Mouse (Mus musculus) lung, embryonic 15.5 days (tissue): ENCODE results near the gene Chst1. TPM values are rescaled to one million over a fixed set of nuclear protein-coding genes. Genes with fewer than 3 reads are reported as not detected.

Experiments
- ATAC-seq: fragments of 200-750 bp; cut with Nextera tagmentation; 2 replicates; pipeline ENCODE4 v1.8.0; 2017; ENCODE audit warnings: moderate number of reproducible peaks, borderline replicate concordance; ENCODE audit not compliant: low FRiP score, low TSS enrichment; ENCODE audit errors: extremely low read depth
- H3K27ac ChIP-seq: fragments of 300-500 bp; sonication (generic); 2 replicates; pipeline ENCODE4 v1.5.1; 2015; ENCODE audit warnings: moderate library complexity, mild to moderate bottlenecking, inconsistent platforms
- H3K27me3 ChIP-seq: fragments of 300-500 bp; sonication (generic); 2 replicates; pipeline ENCODE4 v1.6.1; 2015; ENCODE audit warnings: inconsistent platforms
- H3K36me3 ChIP-seq: fragments of 300-500 bp; sonication (generic); 2 replicates; pipeline ENCODE4 v1.6.1; 2015; ENCODE audit warnings: inconsistent platforms
- H3K4me1 ChIP-seq: fragments of 300-500 bp; sonication (generic); 2 replicates; pipeline ENCODE4 v1.6.1; 2015; ENCODE audit warnings: inconsistent platforms
- H3K4me2 ChIP-seq: fragments of 300-500 bp; sonication (generic); 2 replicates; pipeline ENCODE4 v1.6.1; 2015; ENCODE audit warnings: inconsistent platforms, mild to moderate bottlenecking, moderate library complexity
- H3K4me3 ChIP-seq: fragments of 300-500 bp; sonication (generic); 2 replicates; pipeline ENCODE4 v1.5.1; 2015; ENCODE audit warnings: mild to moderate bottlenecking, inconsistent platforms
- H3K9ac ChIP-seq: fragments of 300-500 bp; sonication (generic); 2 replicates; pipeline ENCODE4 v1.6.1; 2015; ENCODE audit warnings: inconsistent platforms
- H3K9me3 ChIP-seq: fragments of 300-500 bp; sonication (generic); 2 replicates; pipeline ENCODE4 v1.6.1; 2016; ENCODE audit warnings: inconsistent platforms
- WGBS: fragments of 180-500 bp; shearing (Covaris S2); methylation state at CpG from one replicate; pipeline ENCODE4 v1.1.7; 2015; 5-methylcytosine and 5-hydroxymethylcytosine counted together
- polyA plus RNA-seq: library from polyadenylated mRNA; unstranded; fragments of >200 nt; fragmentation: Nextera tagmentation; extraction: Ambion mirVana; gene quantifications from 2 replicates; pipeline ENCODE4 v1.2.1, GENCODE M21; 2015

The Chst1 gene
- polyA plus RNA-seq, 1 experiment from 2014 or later = 2.0 TPM

GRCm38 (mm10) chr2:92600348-92600670, 802 bp downstream of the Chst1 start:
- ATAC-seq = no peak
- Histone ChIP-seq H3K9ac (peak overlapping the region; percentile 43), H3K27me3 (peaks cover 60% of the 10 kb centered on the region), H3K4me2 (peak overlapping the region; percentile 100), H3K4me1 (peaks cover 13% of the 10 kb centered on the region), H3K27ac (no peak overlapping the region), H3K9me3 (no peaks in the 10 kb centered on the region), H3K36me3 (no peaks in the 10 kb centered on the region), H3K4me3 (peak overlapping the region; percentile 62)
- 1% methylated on average over 17 of the region's 17 CpGs for WGBS

- Histone ChIP-seq H3K4me2 (peak overlapping the region; percentile 100; the same call in 1 of the 2 replicates), H3K36me3 (no peaks in the 10 kb centered on the region), H3K9me3 (no peaks in the 10 kb centered on the region), H3K27me3 (peaks cover 57% of the 10 kb centered on the region), H3K4me1 (peaks cover 13% of the 10 kb centered on the region), H3K4me3 (no peak overlapping the region), H3K9ac (no peak overlapping the region), H3K27ac (no peak overlapping the region)
- ATAC-seq = no peak
- WGBS = 59% methylated on average over 4 of the region's 4 CpGs
Measured at GRCm38 (mm10) chr2:92601246-92601645, 1.7 kb downstream of the Chst1 start.

DNA sequence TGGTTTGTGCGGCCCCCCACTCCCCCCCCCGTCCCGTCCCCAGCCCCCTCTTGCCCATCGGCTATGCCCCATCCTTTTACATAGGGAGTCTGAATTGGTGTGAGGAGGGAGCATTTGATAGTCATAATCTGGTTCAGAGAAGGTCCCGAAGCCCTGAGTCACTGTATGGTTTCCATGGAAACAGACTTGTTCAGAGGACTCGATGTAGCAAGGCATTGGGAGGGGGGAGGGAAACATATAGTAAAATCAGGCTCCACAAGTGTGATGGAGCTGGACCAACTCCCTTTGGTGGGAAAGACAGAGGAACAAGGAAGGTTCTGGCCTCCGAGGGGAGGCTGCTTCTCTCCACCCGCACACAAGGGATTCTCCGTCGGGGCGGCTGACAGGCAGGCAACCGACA, 2.6 kb downstream of the Chst1 start:
- ATAC-seq = no peak
- Histone ChIP-seq H3K4me1 (peaks cover 13% of the 10 kb centered on the region), H3K9me3 (no peaks in the 10 kb centered on the region), H3K36me3 (no peaks in the 10 kb centered on the region), H3K4me2 (no peak overlapping the region), H3K27ac (no peak overlapping the region), H3K27me3 (peaks cover 51% of the 10 kb centered on the region), H3K4me3 (no peak overlapping the region), H3K9ac (no peak overlapping the region)
- 23% methylated on average over 12 of the region's 12 CpGs for WGBS

DNA sequence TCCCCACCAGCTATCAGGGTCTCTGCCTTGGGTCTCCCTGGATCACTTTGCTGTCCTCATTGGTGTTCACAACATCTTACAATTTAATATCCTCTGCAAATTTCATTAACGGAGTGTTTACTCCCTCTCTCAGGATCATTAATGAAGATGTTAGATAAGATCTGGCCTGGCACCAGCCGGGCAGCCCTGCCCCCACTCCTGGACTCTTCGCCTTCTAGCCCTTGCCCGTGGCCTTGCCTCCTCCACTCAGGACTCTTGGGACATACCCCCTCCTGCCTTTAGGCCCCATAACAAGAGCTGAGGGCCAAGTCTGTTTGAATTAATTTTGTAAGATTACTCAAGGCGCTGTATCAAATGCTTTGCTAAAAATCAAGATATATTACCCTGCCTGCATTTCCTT, 4.1 kb downstream of the Chst1 start:
- Histone ChIP-seq H3K36me3 (no peaks in the 10 kb centered on the region), H3K27me3 (peaks cover 40% of the 10 kb centered on the region), H3K4me1 (peaks cover 13% of the 10 kb centered on the region), H3K9ac (no peak overlapping the region), H3K4me2 (no peak overlapping the region), H3K27ac (no peak overlapping the region), H3K4me3 (no peak overlapping the region), H3K9me3 (no peaks in the 10 kb centered on the region)
- no peak for ATAC-seq
- 71% methylated on average over 5 of the region's 5 CpGs for WGBS

- H3K4me1 ChIP-seq = peaks cover 10% of the 10 kb centered on the region
- 76% methylated on average over 5 of the region's 5 CpGs for WGBS
Measured at GRCm38 (mm10) chr2:92604565-92604964, 5.1 kb downstream of the Chst1 start.

DNA sequence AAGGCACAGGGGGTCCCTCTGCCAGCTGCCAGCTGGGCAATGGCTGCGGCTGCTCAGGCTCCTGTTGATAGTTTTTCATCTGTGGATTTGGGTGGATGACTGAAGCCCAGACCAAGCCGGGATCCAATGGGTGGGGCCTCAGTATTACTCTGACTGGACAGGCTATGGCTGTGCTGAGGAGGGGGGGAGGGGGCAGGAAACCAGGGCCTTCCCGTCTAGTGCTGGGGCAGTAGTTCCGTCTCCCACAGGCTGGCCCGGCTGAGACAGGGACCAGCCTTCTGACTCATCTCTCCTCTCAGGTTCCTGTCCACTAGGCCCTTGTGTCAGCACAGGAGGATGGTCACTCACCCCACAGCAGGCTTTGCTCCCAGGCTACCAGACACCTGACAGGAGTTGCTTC, 6.5 kb downstream of the Chst1 start:
- Histone ChIP-seq H3K9ac (no peak overlapping the region), H3K9me3 (no peaks in the 10 kb centered on the region), H3K4me1 (no peaks in the 10 kb centered on the region), H3K36me3 (no peaks in the 10 kb centered on the region), H3K4me2 (no peak overlapping the region), H3K4me3 (no peak overlapping the region), H3K27ac (no peak overlapping the region), H3K27me3 (peaks cover 22% of the 10 kb centered on the region)
- no peak for ATAC-seq
- 39% methylated on average over 5 of the region's 5 CpGs for WGBS

More at GRCm38 (mm10) chr2:92604565-92604964, 5.1 kb downstream of the Chst1 start:
- H3K9me3 ChIP-seq = no peaks in the 10 kb centered on the region
- H3K27ac ChIP-seq = no peak overlapping the region
- H3K9ac ChIP-seq = no peak overlapping the region
- no peaks in the 10 kb centered on the region for H3K36me3 ChIP-seq
- ATAC-seq = no peak
- no peak overlapping the region for H3K4me2 ChIP-seq
- H3K4me3 ChIP-seq = no peak overlapping the region
- peaks cover 34% of the 10 kb centered on the region for H3K27me3 ChIP-seq

- H3K9ac ChIP-seq = no peak overlapping the region
- no peaks in the 10 kb centered on the region for H3K36me3 ChIP-seq
- peaks cover 10% of the 10 kb centered on the region for H3K27me3 ChIP-seq
- 39% methylated on average over 6 of the region's 6 CpGs for WGBS
- H3K4me3 ChIP-seq = no peak overlapping the region
- H3K9me3 ChIP-seq = no peaks in the 10 kb centered on the region
- no peaks in the 10 kb centered on the region for H3K4me1 ChIP-seq
- ATAC-seq = no peak
- H3K4me2 ChIP-seq = no peak overlapping the region
- H3K27ac ChIP-seq = no peak overlapping the region
Measured at GRCm38 (mm10) chr2:92607153-92607552, 7.6 kb downstream of the Chst1 start.

DNA sequence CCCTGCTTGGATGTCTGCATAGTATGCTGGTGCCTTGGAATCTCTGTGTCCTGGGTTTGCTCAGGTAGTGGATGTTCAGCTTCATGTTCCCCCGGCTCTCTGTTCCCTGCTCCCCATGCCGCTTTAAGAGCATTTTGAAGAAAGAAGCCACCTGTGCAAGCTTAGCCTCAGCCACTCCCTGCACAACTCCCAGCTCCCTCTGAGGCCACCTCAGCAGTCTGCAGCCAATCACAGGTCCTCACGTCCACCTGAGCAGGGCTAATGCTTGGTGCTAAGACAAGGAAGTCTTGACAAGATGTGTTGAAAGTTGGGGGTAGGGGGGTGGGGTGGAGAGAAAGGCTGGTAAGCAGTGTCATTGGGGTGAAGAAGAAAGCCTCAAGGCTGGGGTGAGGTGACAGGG, 8.1 kb downstream of the Chst1 start:
- Histone ChIP-seq H3K27ac (no peak overlapping the region), H3K4me1 (no peaks in the 10 kb centered on the region), H3K27me3 (peaks cover 6% of the 10 kb centered on the region; the same call in 1 of the 2 replicates), H3K36me3 (no peaks in the 10 kb centered on the region), H3K9me3 (no peaks in the 10 kb centered on the region), H3K9ac (no peak overlapping the region), H3K4me2 (no peak overlapping the region), H3K4me3 (no peak overlapping the region)
- no peak for ATAC-seq
- 54% methylated on average over 3 of the region's 3 CpGs for WGBS

DNA sequence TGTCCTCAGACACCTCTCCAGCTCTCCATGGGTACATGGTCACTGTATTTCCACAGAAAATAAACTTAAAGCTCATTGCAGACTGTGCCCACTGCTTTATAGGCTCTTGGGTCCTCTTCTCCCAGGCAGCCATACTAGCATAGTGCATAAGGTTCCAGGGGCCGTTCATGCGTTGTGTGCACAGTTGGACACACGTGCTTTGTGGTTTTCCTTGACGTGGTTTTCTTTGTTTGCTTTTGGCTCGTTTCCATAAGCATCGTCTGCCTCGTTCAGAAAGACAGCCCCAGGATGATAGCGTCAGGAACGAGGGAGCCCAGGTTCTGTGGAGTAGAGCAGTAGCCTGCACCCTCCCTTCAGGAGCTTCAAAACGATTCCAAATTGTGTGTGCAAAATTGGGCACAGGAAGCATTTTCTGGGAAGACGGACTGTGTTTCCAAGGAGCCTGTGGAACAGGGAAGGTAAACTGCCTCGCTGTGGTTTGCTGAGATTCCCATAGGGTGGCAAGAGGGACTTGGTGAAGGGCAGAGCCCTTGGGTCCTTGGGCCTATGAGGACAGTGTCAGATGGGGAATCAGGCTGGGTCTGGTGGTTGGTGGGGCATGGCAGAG, 8.6 kb downstream of the Chst1 start:
- H3K9ac ChIP-seq = no peak overlapping the region
- H3K4me3 ChIP-seq = no peak overlapping the region
- H3K4me1 ChIP-seq = no peaks in the 10 kb centered on the region
- no peaks in the 10 kb centered on the region for H3K9me3 ChIP-seq
- ATAC-seq = no peak
- peaks cover under 1% of the 10 kb centered on the region; the same call in 1 of the 2 replicates for H3K27me3 ChIP-seq
- H3K36me3 ChIP-seq = no peaks in the 10 kb centered on the region
- WGBS = 41% methylated on average over 12 of the region's 12 CpGs
- no peak overlapping the region for H3K4me2 ChIP-seq
- no peak overlapping the region for H3K27ac ChIP-seq

GRCm38 (mm10) chr2:92608810-92609581, 9.5 kb downstream of the Chst1 start:
- Histone ChIP-seq H3K4me2 (no peak overlapping the region), H3K36me3 (no peaks in the 10 kb centered on the region), H3K9me3 (no peaks in the 10 kb centered on the region), H3K27me3 (no peaks in the 10 kb centered on the region; the same call in 1 of the 2 replicates), H3K27ac (no peak overlapping the region), H3K4me1 (no peaks in the 10 kb centered on the region), H3K4me3 (no peak overlapping the region), H3K9ac (no peak overlapping the region)
- no peak for ATAC-seq
- WGBS = 49% methylated on average over 4 of the region's 4 CpGs

DNA sequence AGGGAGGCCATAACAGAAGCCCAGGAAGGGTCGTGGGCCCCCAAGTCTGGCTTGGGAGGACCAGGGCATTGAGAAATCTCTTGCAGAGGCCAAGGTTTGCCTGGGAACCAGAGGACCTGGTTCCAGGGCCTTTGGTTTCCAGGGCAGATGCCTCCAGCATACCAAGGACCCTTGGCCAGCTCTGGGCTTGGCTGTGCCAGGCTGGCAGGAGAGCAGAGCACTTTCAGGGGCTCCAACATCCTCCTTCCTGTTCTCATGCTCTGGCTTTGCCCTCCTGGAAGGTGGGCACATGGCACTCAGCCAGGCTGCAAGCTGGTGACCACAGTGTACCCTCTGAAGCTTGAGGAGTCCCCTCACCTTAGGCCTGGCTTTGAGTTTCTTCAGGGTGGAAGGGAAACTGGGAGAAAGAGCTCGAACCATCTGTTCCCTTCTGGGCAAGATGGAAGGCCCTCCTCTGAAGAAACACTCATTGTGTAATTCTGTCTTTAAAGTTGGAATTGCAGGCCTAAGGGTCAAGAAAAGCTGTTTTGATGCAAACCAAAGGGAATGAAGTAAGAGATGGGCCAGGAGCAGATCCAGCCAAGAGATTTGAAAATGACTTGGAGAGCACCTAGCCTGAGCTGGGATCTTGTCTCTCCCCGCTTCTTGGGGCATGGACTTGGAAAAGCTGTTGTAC, 10.3 kb downstream of the Chst1 start:
- H3K27me3 ChIP-seq = no peaks in the 10 kb centered on the region; the same call in 1 of the 2 replicates
- no peak overlapping the region for H3K27ac ChIP-seq
- no peaks in the 10 kb centered on the region for H3K9me3 ChIP-seq
- no peak for ATAC-seq
- no peak overlapping the region for H3K9ac ChIP-seq
- no peak overlapping the region for H3K4me3 ChIP-seq
- no peaks in the 10 kb centered on the region for H3K4me1 ChIP-seq
- H3K36me3 ChIP-seq = no peaks in the 10 kb centered on the region
- WGBS = 75% methylated on average over 3 of the region's 3 CpGs
- H3K4me2 ChIP-seq = no peak overlapping the region

GRCm38 (mm10) chr2:92613645-92614044, 14.1 kb downstream of the Chst1 start:
- 88% methylated on average over 15 of the region's 15 CpGs for WGBS
- Histone ChIP-seq H3K27me3 (no peaks in the 10 kb centered on the region), H3K4me2 (no peak overlapping the region), H3K4me3 (no peak overlapping the region), H3K4me1 (no peaks in the 10 kb centered on the region), H3K9ac (no peak overlapping the region), H3K36me3 (no peaks in the 10 kb centered on the region), H3K9me3 (no peaks in the 10 kb centered on the region), H3K27ac (no peak overlapping the region)
- no peak for ATAC-seq
